Mouse (Mus musculus): ENCODE measurements around the gene Kctd13.

DNA sequence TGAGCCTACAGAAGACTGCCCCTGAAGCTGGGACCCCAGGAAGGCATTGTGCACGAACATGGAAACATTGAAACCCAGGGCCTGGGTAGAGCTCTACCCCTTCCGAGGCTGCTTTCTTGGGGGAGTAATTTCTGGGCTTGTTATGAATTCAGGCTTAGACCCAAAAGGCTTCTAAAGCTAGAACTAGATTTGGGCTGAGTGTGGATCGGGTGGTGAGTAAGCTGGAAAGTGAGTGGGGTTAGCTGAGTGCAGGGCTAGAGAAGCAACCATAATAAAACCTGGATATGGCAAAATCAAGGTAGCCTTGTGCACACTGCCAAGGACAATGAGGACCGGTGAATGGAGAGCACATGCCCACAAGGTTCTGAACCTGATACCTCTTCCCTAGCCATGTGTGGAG is 33.3 kb downstream of the Kctd13 start:
- TF ChIP-seq CTCF (IDR thresholded peaks at IDR 0.05; ENCODE audit: extremely low read depth, insufficient read depth, insufficient read length, insufficient replicate concordance) (no peak), POLR2A (IDR thresholded peaks at IDR 0.05; ENCODE audit: low read depth, low read length) (no peak)

All from spleen, adult 2 months (tissue).